Mouse (Mus musculus) heart, postnatal 0 days (tissue): ENCODE results near the gene Klhdc10. TPM values are rescaled to one million over a fixed set of nuclear protein-coding genes. Genes with fewer than 3 reads are reported as not detected.

Experiments
- ATAC-seq: fragments of 200-750 bp; cut with Nextera tagmentation; 2 replicates; pipeline ENCODE4 v1.8.0; 2017; ENCODE audit warnings: low read depth, moderate number of reproducible peaks, moderate library complexity; ENCODE audit not compliant: insufficient read depth
- DNase-seq: peaks from one replicate; pipeline ENCODE4 v3.0.0-alpha.2; 2016; ENCODE audit warnings: low spot score
- H3K27ac ChIP-seq: fragments of 300-500 bp; sonication (generic); 2 replicates; pipeline ENCODE4 v1.5.1; 2014; ENCODE audit warnings: low read depth, mild to moderate bottlenecking
- H3K27me3 ChIP-seq: fragments of 300-500 bp; sonication (generic); 2 replicates; pipeline ENCODE4 v1.6.1; 2014; ENCODE audit warnings: low read length, mixed read lengths; ENCODE audit not compliant: control insufficient read depth, insufficient read depth
- H3K36me3 ChIP-seq: fragments of 300-500 bp; sonication (generic); replicated peaks from 2 replicates; pipeline ENCODE4 v1.6.1; 2014; ENCODE audit warnings: low read length, mixed read lengths; ENCODE audit not compliant: control insufficient read depth, insufficient read depth
- H3K4me1 ChIP-seq: fragments of 300-500 bp; sonication (generic); 2 replicates; pipeline ENCODE4 v1.6.1; 2014; ENCODE audit warnings: antibody characterized with exemption; ENCODE audit not compliant: control insufficient read depth, insufficient read depth
- H3K4me2 ChIP-seq: fragments of 300-500 bp; sonication (generic); 2 replicates; pipeline ENCODE4 v1.6.1; 2014; ENCODE audit warnings: low read depth, mild to moderate bottlenecking, low read length, moderate library complexity
- H3K4me3 ChIP-seq: fragments of 300-500 bp; sonication (generic); 2 replicates; pipeline ENCODE4 v1.5.1; 2014; ENCODE audit warnings: low read depth, low read length
- H3K9ac ChIP-seq: fragments of 300-500 bp; sonication (generic); replicated peaks from 2 replicates; pipeline ENCODE4 v1.6.1; 2014; ENCODE audit warnings: low read depth, low read length, mixed read lengths
- H3K9me3 ChIP-seq: fragments of 300-500 bp; sonication (generic); replicated peaks from 2 replicates; pipeline ENCODE4 v1.6.1; 2016; ENCODE audit warnings: low read length; ENCODE audit not compliant: control insufficient read depth
- CTCF ChIP-seq: IDR thresholded peaks from 2 replicates; pipeline ENCODE4 v1.5.1; 2016; ENCODE audit warnings: antibody characterized with exemption, control low read depth, low read depth
- EP300 ChIP-seq: IDR thresholded peaks from 2 replicates; pipeline ENCODE4 v1.6.1; 2016; ENCODE audit warnings: antibody characterized with exemption, low read depth
- WGBS: fragments of 180-500 bp; shearing (Covaris S2); extraction: QIAGEN DNeasy Blood & Tissue Kit; methylation state at CpG from one replicate; pipeline ENCODE4 v1.1.7; 2014; 5-methylcytosine and 5-hydroxymethylcytosine counted together
- polyA plus RNA-seq: library from polyadenylated mRNA; unstranded; fragments of >200 nt; fragmentation: Nextera tagmentation; extraction: Ambion mirVana; gene quantifications from 2 replicates; pipeline ENCODE4 v1.2.1, GENCODE M21; 2015
- total RNA-seq: library from RNA; depleted of rRNA; stranded (reverse); fragments of >200 nt; gene quantifications from 2 replicates; pipeline ENCODE4 v1.2.3, GENCODE M21; 2014; ENCODE audit warnings: low replicate concordance; rRNA removed

The Klhdc10 gene
- total RNA-seq = 58.7 and 86.7 TPM in 2 replicates
- 10.5 and 11.8 TPM in 2 replicates for polyA plus RNA-seq

DNA sequence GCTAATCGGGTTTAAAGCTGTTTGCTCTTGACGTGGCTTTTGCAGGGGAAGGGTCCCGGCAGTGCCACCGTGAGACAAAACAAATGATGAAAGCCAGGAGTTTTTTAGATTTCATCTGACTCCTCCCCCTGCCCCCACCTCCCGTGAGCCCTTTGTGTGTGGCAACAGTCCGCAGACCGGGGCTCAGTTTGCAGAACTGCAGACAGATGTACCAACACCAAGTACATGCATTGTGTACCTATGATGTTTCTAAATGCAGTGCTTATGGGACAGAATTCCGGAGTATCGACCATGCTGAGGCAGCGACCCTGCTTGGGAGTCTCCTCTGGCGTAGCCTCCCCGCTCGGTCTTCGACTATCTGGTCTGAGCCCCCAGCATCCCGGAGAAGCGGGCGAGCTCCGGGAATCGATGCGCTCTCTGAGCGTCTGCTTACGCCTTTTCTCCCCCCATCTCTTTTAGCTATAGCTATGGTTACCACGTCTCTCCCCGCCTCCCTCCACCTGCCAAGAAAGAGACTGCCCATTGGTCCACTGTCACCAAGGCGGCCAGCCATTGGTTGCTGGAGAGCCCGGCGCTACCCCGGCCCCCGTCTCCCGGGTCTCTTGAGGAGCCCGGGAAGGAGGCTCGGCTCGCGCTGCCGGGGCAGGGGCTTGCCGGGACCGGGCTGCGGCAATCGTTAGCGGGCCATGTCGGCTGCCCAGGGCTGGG lies at the start of gene Klhdc10:
Klhdc10 (plus strand) TSS at position 561 of the 708 bp plus-strand sequence.
- ATAC-seq (peak; percentile 100), DNase-seq (peak; percentile 99)
- Histone ChIP-seq H3K4me1 (peaks cover 8% of the 10 kb centered on the region; the same call in 1 of the 2 replicates), H3K4me2 (peak within 1 kb of the TSS; percentile 71), H3K27me3 (no peaks in the 10 kb centered on the region), H3K9me3 (no peaks in the 10 kb centered on the region), H3K36me3 (no peaks in the 10 kb centered on the region), H3K9ac (peak within 1 kb of the TSS; percentile 94), H3K27ac (peak within 1 kb of the TSS; percentile 93), H3K4me3 (peak within 1 kb of the TSS; percentile 99)
- WGBS = under 1% methylated on average over 41 of the region's 41 CpGs
- TF ChIP-seq EP300 = peak; percentile 96
- TF ChIP-seq CTCF = peak; percentile 11; the same call in 1 of the 2 replicates

- H3K9me3 ChIP-seq = no peaks in the 10 kb centered on the region
- H3K27ac ChIP-seq = no peak overlapping the region
- WGBS = 32% methylated on average over 8 of the region's 8 CpGs
- H3K4me2 ChIP-seq = no peak overlapping the region
- no peak for DNase-seq
- H3K4me3 ChIP-seq = no peak overlapping the region
- H3K4me1 ChIP-seq = 0 out of 2 replicates have a peak, but pooled peaks cover 5% of the 10 kb centered on the region
- TF ChIP-seq EP300 (no peak), CTCF (no peak)
- no peaks in the 10 kb centered on the region for H3K36me3 ChIP-seq
- H3K9ac ChIP-seq = no peak overlapping the region
- ATAC-seq = no peak
- no peaks in the 10 kb centered on the region for H3K27me3 ChIP-seq
Measured at GRCm38 (mm10) chr6:30352762-30353161, 48.9 kb upstream of the Klhdc10 start.

DNA sequence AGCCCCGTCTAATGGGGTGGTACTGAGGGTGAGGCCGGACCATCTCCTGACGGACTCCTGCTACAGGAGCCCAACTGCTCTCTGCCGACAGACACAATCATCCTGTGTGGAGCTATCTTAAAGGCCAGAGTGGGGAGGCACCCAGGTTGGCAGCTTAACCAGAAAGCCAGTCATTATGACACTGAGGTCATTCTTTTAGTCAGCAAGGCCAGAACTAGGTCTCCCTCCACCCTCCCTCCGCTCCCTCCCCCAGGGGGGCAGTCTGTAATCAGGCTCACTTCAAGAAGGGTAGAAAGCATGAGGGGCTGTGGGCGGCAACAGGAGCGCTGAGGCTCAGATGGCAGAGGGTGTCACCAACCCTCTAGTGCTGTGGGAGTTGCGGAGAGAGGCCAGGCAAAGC lies 48.0 kb upstream of the Klhdc10 start:
- TF ChIP-seq CTCF (no peak), EP300 (no peak)
- Histone ChIP-seq H3K36me3 (no peaks in the 10 kb centered on the region), H3K4me3 (no peak overlapping the region), H3K4me2 (no peak overlapping the region), H3K9ac (no peak overlapping the region), H3K27ac (no peak overlapping the region), H3K27me3 (no peaks in the 10 kb centered on the region), H3K9me3 (no peaks in the 10 kb centered on the region), H3K4me1 (0 out of 2 replicates have a peak, but pooled peaks cover 5% of the 10 kb centered on the region)
- ATAC-seq (no peak), DNase-seq (no peak)
- 75% methylated on average over 8 of the region's 8 CpGs for WGBS

DNA sequence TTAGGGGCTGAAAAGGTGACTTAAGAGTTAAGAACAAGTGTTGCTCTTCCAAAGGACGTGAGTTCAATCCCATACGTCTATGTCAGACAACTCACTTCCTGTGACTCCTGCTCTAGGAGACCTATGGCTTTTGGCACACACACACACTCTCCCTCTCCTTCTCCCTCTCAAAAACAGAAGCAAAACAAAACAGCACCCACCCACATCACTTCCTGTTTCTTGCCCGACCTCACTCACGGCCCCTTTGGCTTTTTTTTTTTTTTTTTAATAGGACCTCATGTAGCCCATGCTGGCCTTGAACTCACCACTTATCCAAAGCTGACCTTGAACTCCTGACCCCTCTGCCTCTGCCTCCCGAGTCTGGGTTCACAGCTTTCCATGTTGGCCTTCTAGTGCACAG lies 46.9 kb upstream of the Klhdc10 start:
- Histone ChIP-seq H3K4me3 (no peak overlapping the region), H3K4me2 (no peak overlapping the region)

GRCm38 (mm10) chr6:30355701-30356100 lies 46.0 kb upstream of the Klhdc10 start:
- no peak overlapping the region for H3K4me2 ChIP-seq
- H3K36me3 ChIP-seq = no peaks in the 10 kb centered on the region
- 0 out of 2 replicates have a peak, but pooled peaks cover 5% of the 10 kb centered on the region for H3K4me1 ChIP-seq
- no peak overlapping the region for H3K9ac ChIP-seq
- ATAC-seq (no peak), DNase-seq (no peak)
- H3K4me3 ChIP-seq = no peak overlapping the region
- H3K27ac ChIP-seq = no peak overlapping the region
- TF ChIP-seq CTCF (no peak), EP300 (no peak)
- H3K27me3 ChIP-seq = no peaks in the 10 kb centered on the region
- no peaks in the 10 kb centered on the region for H3K9me3 ChIP-seq
- 47% methylated on average over 8 of the region's 8 CpGs for WGBS

More for the DNA sequence above, 46.9 kb upstream of the Klhdc10 start:
- WGBS = 44% methylated on average over 5 of the region's 5 CpGs
- TF ChIP-seq EP300 (no peak), CTCF (no peak)
- Histone ChIP-seq H3K36me3 (no peaks in the 10 kb centered on the region), H3K9ac (no peak overlapping the region), H3K4me1 (0 out of 2 replicates have a peak, but pooled peaks cover 5% of the 10 kb centered on the region), H3K27me3 (no peaks in the 10 kb centered on the region), H3K27ac (no peak overlapping the region), H3K9me3 (no peaks in the 10 kb centered on the region)
- no peak for DNase-seq
- ATAC-seq = no peak
